Mouse (Mus musculus) ES-E14 (cell line): ENCODE results near the gene Grap.

Experiments used
- HCFC1 ChIP-seq: IDR thresholded peaks from 2 replicates; pipeline ENCODE4 v1.6.1; 2012; ENCODE audit warnings: low read length, inconsistent platforms, borderline replicate concordance; ENCODE audit not compliant: insufficient read depth
- MAFK ChIP-seq: IDR thresholded peaks from 2 replicates; pipeline ENCODE4 v1.6.1; 2014; ENCODE audit warnings: mild to moderate bottlenecking, low read depth, low read length, inconsistent platforms; ENCODE audit not compliant: insufficient read depth
- ZC3H11A ChIP-seq: IDR thresholded peaks from 2 replicates; pipeline ENCODE4 v1.6.1; 2012; ENCODE audit warnings: low read depth, mild to moderate bottlenecking, inconsistent platforms, low read length, borderline replicate concordance

- no peak for TF ChIP-seq MAFK
- no peak for TF ChIP-seq ZC3H11A
- TF ChIP-seq HCFC1 = no peak
These were observed 31.1 kb downstream of the Grap start, which contains the start of gene Fam83g for GRCm38 (mm10) chr11:61683907-61684731.
